Mouse (Mus musculus) layer of hippocampus, postnatal 36 days (tissue): ENCODE results near the gene Ltbr. TPM values are rescaled to one million over a fixed set of nuclear protein-coding genes. Genes with fewer than 3 reads are reported as not detected.
"Not testable (repeated sequence)": the region's sequence is repeated elsewhere in the genome, so short reads cannot be mapped to it uniquely, and the experiment has no call there.

ENCODE experiments used
- DNase-seq, 2 experiments: peaks; one replicate each; pipeline ENCODE4 v3.0.0; 2022
- total RNA-seq, 2 experiments: library from RNA; stranded (reverse); gene quantifications; 2 replicates each; pipeline ENCODE4 v1.2.3; 2021

The Ltbr gene
- total RNA-seq, 2 experiments from 2014 or later = 6.9 to 7.0 TPM

DNA sequence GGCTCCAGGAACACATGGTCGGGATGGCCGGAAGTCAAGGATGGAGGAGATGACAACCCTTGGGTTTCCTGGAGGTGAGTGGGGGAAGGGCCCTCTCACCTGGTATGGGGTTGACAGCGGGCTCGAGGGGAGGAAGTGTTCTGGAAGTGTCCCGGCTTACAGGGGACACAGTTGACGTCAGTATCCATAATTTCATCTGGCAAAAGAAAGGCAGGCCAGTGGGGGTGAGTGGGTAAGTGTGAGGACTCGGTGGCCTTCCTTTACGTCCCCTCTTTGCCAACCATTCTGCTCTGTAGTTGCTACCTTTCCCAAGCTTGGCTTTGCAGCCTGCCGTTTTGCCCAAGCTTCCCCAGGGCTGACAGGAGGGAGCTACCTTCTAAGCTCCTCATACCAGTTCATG lies 1.5 kb downstream of the Ltbr start:
- no peak for DNase-seq

- no peak for DNase-seq
Measured at GRCm38 (mm10) chr6:125309406-125309805, 4.3 kb downstream of the Ltbr start.

- no peak for DNase-seq
Measured at GRCm38 (mm10) chr6:125308921-125309320, 4.8 kb downstream of the Ltbr start.

DNA sequence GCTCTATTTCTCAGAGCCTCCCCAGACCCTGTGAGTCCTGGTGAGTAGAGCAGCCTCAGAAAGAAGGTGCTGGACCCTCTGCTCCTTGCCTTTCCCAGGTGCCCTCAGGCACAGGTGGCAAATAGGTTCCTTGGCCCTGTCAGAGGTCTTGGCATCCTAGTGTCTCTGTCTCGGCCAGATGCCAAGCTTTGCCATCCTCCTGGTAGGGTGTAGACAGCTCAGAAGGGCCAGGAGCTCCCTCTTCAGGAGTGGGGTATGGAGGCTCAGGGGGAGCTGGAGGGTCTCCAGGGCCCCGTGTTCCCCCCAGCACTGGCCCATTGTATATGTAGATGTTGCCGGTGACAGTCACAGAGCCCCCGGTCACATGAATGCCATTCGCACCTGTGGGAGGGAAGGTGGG lies 6.6 kb downstream of the Ltbr start:
- DNase-seq = no peak

DNA sequence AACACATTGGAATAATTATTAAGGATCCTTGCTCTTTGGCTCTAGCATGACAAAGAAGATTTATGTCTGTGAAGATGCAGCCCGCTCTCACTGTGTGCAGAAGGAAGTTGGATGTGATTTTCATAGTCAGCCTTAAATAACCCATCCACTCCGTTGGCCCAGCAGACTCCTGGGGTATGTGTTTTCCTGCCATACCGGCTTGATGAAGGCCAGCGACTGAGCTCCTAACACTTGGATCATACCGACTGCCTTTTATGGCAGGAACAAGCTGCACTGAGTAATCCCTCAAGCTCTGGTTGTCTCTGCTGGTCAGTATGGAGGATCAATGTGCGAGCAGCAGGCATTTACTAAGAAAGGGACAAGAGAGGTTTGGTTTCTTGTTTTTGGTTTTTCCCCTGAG lies 8.2 kb downstream of the Ltbr start:
- no peak for DNase-seq

GRCm38 (mm10) chr6:125304408-125304807 lies 9.3 kb downstream of the Ltbr start:
- not testable (repeated sequence) for DNase-seq

GRCm38 (mm10) chr6:125303242-125303641 lies 10.4 kb downstream of the Ltbr start:
- no peak for DNase-seq

DNA sequence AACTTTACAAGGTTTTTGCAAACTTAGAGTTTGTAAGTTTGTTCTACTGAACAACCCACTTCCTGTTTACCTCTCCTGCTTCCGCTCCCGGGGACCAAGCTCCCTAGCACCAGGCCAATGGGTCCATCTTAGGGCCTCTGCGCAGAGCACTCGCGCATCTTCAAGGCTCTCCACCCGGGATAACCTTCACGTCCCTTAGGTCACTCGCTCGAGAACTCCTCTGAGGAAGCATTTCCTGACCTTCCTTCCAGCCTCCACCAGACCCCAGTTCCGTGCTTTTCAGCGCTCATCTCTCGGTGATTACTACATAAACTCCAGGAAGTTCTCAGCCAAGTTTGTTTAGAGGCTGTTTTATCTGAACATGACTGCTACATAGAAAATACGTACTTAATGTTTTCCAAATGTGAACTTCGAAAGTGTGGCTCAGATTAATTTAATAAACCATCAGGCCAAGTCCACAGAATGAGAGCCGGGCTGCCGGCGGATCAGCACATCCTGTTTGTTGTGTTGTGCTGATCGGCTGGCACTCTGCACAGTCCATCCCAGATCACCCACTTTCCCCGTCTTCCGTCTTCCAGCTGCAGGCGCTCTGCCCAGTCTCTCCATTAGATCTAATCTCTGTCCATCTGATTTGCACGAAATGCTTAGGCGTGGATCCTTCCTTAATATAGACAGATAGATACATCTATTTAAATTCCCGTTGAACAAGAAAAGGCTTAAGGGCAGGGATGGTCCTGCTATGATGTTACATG lies 11.3 kb downstream of the Ltbr start:
- no peak for DNase-seq

DNA sequence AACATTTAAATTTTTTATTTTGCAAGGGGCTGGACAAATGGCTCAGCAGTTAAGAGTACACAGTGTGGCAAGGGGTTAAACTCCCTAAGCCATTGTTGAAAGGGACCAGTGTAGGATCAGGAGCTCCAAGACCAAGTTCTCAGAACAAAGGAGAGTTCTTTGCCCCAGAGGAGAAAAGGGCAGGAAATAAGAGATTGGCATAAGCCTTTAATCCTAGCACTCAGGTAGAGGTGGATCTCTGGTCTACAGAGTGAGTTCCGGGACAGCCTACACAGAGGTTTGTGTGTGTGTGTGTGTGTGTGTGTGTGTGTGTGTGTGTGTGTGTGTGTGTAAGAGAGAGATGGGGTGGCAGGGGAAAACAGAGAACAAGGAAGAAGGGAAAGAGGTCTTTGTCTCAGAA lies 12.7 kb downstream of the Ltbr start:
- DNase-seq = no peak

- no peak for DNase-seq
Measured at GRCm38 (mm10) chr6:125297149-125297820, 16.4 kb downstream of the Ltbr start.

DNA sequence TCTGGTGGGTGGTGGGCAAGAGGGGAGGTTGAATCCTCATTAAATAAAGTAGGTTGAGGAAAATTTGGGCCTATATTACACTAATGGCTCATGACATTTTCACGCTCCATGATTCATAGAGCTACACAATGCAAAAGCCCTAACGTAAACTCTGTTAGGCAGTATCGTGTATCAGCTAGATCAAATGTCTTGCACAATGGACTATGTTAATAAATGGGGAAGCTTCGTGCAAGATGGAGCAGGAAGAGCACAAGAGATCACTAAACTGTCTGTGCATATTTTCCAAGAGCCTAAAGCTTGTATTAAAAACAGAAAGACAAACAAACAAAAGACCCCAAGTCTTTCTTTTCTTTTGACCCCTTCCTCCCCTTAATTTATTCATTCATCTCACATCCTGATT lies 19.6 kb downstream of the Ltbr start:
- DNase-seq = no peak

DNA sequence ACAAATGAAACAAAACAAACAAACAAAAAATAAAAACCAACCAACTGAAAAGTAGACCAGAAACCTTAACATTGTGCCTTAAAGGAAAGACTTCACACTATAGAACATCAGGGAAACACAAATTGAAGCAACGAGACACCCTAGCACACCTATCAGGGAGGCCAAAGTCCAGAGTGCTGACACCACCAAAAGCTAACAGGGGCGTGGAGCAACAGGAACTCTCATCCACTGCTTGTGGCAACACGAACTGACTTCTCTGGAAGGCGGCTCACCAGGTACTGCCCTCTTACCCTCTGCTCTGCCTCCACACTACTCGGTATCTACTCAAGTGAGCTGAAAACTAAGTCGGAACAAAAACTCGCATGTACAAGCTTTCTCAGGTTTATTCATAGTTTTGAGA lies 21.4 kb downstream of the Ltbr start:
- no peak for DNase-seq

GRCm38 (mm10) chr6:125291329-125291728 lies 22.4 kb downstream of the Ltbr start:
- peak in 1 of 2 experiments; percentile 38 for DNase-seq

- no peak for DNase-seq
Measured at GRCm38 (mm10) chr6:125288730-125289129, 25.0 kb downstream of the Ltbr start.

- DNase-seq = no peak
Measured at GRCm38 (mm10) chr6:125286944-125287343, 26.7 kb downstream of the Ltbr start.

DNA sequence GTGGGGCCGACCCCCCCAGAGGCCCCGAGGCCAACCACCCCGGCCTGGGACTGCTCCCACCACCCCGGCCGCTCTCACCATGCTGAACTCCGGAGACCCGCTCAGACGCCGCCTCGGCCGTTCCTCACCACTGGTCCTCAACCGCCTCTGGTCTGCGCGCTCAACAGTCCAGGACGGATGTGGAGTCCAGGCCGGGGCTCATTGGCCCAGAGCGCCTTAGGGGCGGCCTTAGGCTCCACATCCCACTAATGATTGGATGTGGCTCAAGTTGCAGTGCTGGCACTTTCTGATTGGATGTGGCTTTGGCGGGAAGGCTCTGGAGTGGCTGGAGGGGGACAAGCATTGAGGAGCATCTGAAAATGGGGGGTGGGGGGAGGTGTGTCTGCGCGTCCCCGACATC lies 27.8 kb downstream of the Ltbr start, which contains the start of gene Tuba3a:
TSS of gene Tuba3a (minus strand) at position 153 of the 400 bp plus-strand sequence.
- DNase-seq = no peak

- no peak for DNase-seq
Measured at GRCm38 (mm10) chr6:125284751-125285150, 28.9 kb downstream of the Ltbr start.

GRCm38 (mm10) chr6:125284250-125284649 lies 29.4 kb downstream of the Ltbr start:
- DNase-seq = no peak

DNA sequence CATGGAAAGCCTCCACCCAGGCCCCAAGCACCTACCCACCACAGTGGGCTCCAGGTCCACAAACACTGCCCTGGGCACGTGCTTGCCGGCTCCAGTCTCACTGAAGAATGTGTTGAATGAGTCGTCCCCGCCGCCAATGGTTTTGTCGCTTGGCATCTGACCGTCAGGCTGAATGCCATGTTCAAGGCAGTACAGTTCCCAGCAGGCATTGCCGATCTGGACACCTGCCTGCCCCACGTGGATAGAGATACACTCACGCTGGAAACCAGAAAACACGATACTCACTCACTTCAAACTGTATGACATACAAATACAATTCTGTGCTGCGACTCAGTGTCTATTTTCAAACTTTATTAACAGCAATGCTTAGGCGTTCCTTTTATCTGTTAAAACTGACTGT lies 31.0 kb downstream of the Ltbr start:
- DNase-seq = not testable (repeated sequence)

- no peak for DNase-seq
Measured at GRCm38 (mm10) chr6:125279729-125280128, 34.0 kb downstream of the Ltbr start.

GRCm38 (mm10) chr6:125274841-125275563 lies 38.7 kb downstream of the Ltbr start:
- no peak for DNase-seq

DNA sequence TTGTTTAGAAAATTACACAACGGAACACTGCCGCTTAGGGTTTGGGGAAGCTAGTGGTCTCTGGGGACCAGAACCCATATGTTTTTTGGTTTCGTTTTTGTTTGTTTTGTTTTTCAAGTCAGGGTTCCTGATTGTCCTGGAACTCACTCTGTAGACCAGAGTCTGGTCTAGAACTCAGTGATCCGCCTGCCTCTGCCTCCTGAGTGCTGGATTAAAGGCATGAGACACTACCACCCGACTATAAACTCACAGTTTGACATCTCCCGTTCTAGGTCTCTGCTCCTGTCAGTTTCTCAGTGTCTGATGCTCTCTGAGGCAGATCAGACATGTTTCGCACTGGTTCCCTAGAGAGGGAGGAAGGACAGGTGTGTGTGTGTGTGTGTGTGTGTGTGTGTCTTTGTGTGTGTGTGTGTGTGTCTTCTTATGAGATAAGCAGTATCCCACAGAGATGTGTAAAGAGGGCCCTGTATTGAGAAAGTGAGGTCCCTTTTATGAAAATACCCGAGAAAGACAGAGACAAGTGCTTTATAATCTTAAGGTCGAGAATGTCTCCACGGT lies 41.4 kb downstream of the Ltbr start:
- no peak for DNase-seq
